Mouse (Mus musculus) kidney, adult 2 months (tissue): ENCODE results near the gene Nubpl.

ENCODE experiments used
- CTCF ChIP-seq: fragments of 200-500 bp; conservative IDR thresholded peaks from 2 replicates; pipeline ENCODE4 v1.5.1; 2011; ENCODE audit warnings: low read depth, mild to moderate bottlenecking, control low read depth, low read length, moderate library complexity, mixed read lengths; ENCODE audit not compliant: insufficient read depth, insufficient read length
- POLR2A ChIP-seq: fragments of 200-500 bp; IDR thresholded peaks from one replicate; pipeline ENCODE4 v1.6.1; 2011; ENCODE audit warnings: low read depth, low read length, control low read depth

DNA sequence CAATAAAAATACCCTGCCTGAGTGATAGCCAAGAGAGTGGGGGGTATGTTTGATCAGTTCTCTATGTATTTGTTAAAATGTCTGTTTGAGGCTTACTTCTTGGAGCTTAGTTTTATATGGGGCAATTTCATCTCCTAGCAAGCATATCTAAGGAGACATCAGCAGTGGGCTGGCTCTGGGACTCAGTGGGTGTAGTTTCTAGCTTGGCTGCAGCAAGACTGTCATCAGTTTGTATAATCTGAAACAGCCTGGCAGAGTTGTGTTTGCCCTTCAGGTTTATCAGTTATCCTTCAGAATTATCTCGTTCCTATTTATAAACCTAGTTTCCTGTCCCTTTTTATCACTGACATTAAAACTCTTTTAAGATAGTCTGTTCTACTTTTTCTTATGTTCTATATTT is 175.3 kb downstream of the Nubpl start:
- TF ChIP-seq CTCF (no peak), POLR2A (no peak)
